Mouse (Mus musculus): ENCODE results near the gene Scd2. TPM values are rescaled to one million over a fixed set of nuclear protein-coding genes. Genes with fewer than 3 reads are reported as not detected.
A peak's percentile ranks its signal among the peaks of the same experiment; 100 is the strongest.
"Not testable (repeated sequence)": the region's sequence is repeated elsewhere in the genome, so short reads cannot be mapped to it uniquely, and the experiment has no call there.

The Scd2 gene
- 251 and 253 TPM in 2 replicates for polyA plus RNA-seq (2015; fragmentation: Nextera tagmentation; extraction: Ambion mirVana)

GRCm38 (mm10) chr19:44292941-44293768 is at the start of gene Scd2:
Gene Scd2, plus strand, starts transcription at chr19:44293674.
- 3% methylated on average over 21 of the region's 21 CpGs for WGBS
- no peaks in the 10 kb centered on the region for H3K9me3 ChIP-seq
- ATAC-seq (replicated peaks), result peak; percentile 57; the same call in 1 of the 2 replicates
- H3K4me2 ChIP-seq, result peak within 1 kb of the TSS; percentile 89
- no peaks in the 10 kb centered on the region for H3K27me3 ChIP-seq (replicated peaks)
- H3K4me3 ChIP-seq, result peak within 1 kb of the TSS; percentile 89
- peaks cover 49% of the 10 kb centered on the region for H3K4me1 ChIP-seq
- peak within 1 kb of the TSS; percentile 96 for H3K9ac ChIP-seq
- H3K36me3 ChIP-seq (replicated peaks), result no peaks in the 10 kb centered on the region; the same call in 1 of the 2 replicates
- peak within 1 kb of the TSS; percentile 97 for H3K27ac ChIP-seq

GRCm38 (mm10) chr19:44245761-44246171 is 47.7 kb upstream of the Scd2 start:
- Histone ChIP-seq H3K4me3 (no peak overlapping the region), H3K4me2 (peak overlapping the region; percentile 85; the same call in 1 of the 2 replicates), H3K9me3 (no peaks in the 10 kb centered on the region), H3K4me1 (peaks cover 30% of the 10 kb centered on the region), H3K27me3 (replicated peaks) (no peaks in the 10 kb centered on the region), H3K27ac (no peak overlapping the region), H3K9ac (no peak overlapping the region), H3K36me3 (replicated peaks) (no peaks in the 10 kb centered on the region)
- no peak for ATAC-seq (replicated peaks)
- 1% methylated on average over 5 of the region's 5 CpGs for WGBS

DNA sequence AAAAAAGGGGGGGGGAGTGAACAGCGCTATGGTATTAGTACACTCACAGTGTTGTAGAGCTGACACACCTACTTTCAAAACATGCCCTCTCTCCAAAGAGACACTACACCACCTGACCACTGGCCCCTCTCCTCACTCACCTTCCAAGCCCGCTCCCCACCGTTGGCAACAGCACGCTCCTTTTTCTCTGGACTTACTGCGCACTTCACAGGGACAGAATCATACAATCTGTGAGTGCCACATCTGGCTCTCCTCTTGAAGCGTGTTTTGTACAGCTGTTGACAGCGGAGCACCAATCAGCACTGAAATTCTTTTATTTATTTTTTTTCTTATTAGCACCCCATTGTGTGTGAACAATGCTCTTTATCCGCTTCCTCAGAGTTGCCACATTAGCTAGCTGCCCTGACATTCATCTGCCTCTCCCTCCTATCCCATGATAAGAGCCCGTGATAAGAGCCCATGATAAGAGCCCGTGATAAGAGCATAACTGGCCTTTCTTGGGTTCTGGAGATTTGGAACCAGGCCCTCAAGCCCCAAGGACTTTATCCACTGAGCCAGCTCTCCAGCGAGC is 47.0 kb upstream of the Scd2 start:
- no peaks in the 10 kb centered on the region for H3K27me3 ChIP-seq (replicated peaks)
- WGBS, result 37% methylated on average over 11 of the region's 11 CpGs
- no peak for ATAC-seq (replicated peaks)
- no peak overlapping the region for H3K9ac ChIP-seq
- H3K4me2 ChIP-seq, result peak overlapping the region; percentile 85
- H3K36me3 ChIP-seq (replicated peaks), result no peaks in the 10 kb centered on the region
- H3K4me1 ChIP-seq, result peaks cover 30% of the 10 kb centered on the region
- H3K4me3 ChIP-seq, result peak overlapping the region; percentile 0; the same call in 1 of the 2 replicates
- H3K9me3 ChIP-seq, result no peaks in the 10 kb centered on the region
- H3K27ac ChIP-seq, result peak overlapping the region; percentile 88; the same call in 1 of the 2 replicates

GRCm38 (mm10) chr19:44247281-44248080 is 46.0 kb upstream of the Scd2 start:
- WGBS, result 2% methylated on average over 25 of the region's 25 CpGs
- H3K4me2 ChIP-seq, result peak overlapping the region; percentile 85
- peak overlapping the region; percentile 61 for H3K9ac ChIP-seq
- H3K27me3 ChIP-seq (replicated peaks), result no peaks in the 10 kb centered on the region
- peak overlapping the region; percentile 88 for H3K27ac ChIP-seq
- H3K4me3 ChIP-seq, result peak overlapping the region; percentile 49
- H3K36me3 ChIP-seq (replicated peaks), result no peaks in the 10 kb centered on the region
- no peaks in the 10 kb centered on the region for H3K9me3 ChIP-seq
- H3K4me1 ChIP-seq, result peaks cover 30% of the 10 kb centered on the region
- peak; percentile 12 for ATAC-seq (replicated peaks)

DNA sequence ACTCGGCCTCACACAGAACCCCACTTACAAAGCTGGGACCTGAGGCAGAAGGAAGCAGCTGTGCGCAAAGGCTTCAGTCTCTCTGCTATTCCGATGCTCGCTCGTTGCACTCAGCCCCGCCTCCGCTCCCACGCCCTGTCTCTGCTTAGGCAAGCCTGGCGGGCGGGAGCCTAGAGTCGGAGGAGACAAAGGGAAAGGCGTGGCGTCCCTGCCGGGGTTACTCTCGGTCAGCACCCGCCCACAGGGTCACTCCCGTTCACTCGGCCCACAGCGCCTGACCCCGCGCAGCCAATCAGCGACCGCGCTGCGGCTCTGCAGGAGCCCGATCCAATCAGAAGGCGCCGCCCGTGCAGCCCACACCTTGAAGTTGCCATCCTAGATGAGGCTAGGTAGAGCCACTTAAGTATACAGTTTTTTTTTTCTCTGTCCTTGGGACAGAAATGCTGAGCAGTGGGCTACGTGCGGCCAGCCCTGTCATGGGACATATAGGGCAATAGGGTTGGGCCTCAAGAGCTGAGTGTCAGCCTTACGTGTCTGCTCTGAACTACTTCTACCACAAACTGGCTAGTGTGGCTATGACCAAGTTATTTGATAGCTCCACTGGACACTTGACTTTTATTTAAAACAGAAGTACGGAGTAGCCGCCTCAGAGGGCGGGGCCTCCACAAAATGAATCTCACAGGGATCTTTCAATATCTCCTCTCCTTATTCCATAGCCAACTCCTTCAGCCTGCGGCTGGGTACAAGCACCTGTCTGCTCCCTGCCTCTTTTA is 45.2 kb upstream of the Scd2 start:
- peaks cover 30% of the 10 kb centered on the region for H3K4me1 ChIP-seq
- H3K27ac ChIP-seq, result peak overlapping the region; percentile 88
- WGBS, result 3% methylated on average over 36 of the region's 36 CpGs
- ATAC-seq (replicated peaks), result peak; percentile 97
- no peaks in the 10 kb centered on the region for H3K9me3 ChIP-seq
- no peaks in the 10 kb centered on the region for H3K36me3 ChIP-seq (replicated peaks)
- H3K9ac ChIP-seq, result peak overlapping the region; percentile 61
- peak overlapping the region; percentile 49 for H3K4me3 ChIP-seq
- peak overlapping the region; percentile 85 for H3K4me2 ChIP-seq
- no peaks in the 10 kb centered on the region for H3K27me3 ChIP-seq (replicated peaks)

GRCm38 (mm10) chr19:44248854-44249351 is 44.6 kb upstream of the Scd2 start:
- 69% methylated on average over 11 of the region's 11 CpGs for WGBS
- H3K4me3 ChIP-seq, result no peak overlapping the region
- no peak for ATAC-seq (replicated peaks)

GRCm38 (mm10) chr19:44251138-44251537 is 42.3 kb upstream of the Scd2 start:
- not testable (repeated sequence) for H3K27me3 ChIP-seq (replicated peaks); ATAC-seq (replicated peaks)
- 90% methylated on average over 6 of the region's 6 CpGs for WGBS

More at GRCm38 (mm10) chr19:44248854-44249351, 44.6 kb upstream of the Scd2 start:
- Histone ChIP-seq H3K9ac (no peak overlapping the region), H3K27ac (peak overlapping the region; percentile 88), H3K9me3 (no peaks in the 10 kb centered on the region), H3K4me1 (peaks cover 30% of the 10 kb centered on the region), H3K36me3 (replicated peaks) (no peaks in the 10 kb centered on the region), H3K27me3 (replicated peaks) (no peaks in the 10 kb centered on the region), H3K4me2 (peak overlapping the region; percentile 85; the same call in 1 of the 2 replicates)

DNA sequence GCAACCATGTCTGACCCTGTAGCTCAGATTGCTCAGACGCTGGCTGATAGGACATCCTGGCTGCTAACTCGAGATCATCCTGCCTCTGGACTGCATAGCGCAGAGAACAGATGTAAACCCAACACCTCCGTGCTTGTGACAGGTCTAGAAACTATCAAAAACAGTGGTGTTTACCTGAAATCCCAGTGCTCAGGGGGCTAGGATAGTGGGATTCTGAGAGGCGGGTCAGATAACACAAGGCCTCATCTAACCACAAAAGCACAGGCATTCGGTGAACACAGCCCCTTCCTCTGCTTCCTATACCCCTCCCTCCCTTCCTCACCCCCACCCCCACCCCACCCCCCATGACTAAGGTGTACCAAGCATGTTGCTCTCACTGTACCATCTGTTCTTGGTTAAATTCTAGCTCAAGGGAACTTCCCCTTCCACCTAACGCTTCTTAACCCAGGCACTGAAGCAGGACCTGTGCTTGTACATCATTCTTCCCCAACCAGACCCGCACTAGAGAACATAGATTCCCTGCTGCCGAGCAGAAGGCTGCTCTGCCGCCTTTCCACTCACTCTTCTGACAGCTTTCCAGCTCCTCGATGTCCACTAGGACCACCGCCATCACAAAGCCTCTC is 41.4 kb upstream of the Scd2 start:
- Histone ChIP-seq H3K4me3 (no peak overlapping the region), H3K9me3 (no peaks in the 10 kb centered on the region), H3K36me3 (replicated peaks) (no peaks in the 10 kb centered on the region), H3K9ac (no peak overlapping the region), H3K4me2 (no peak overlapping the region), H3K4me1 (peaks cover 18% of the 10 kb centered on the region), H3K27me3 (replicated peaks) (no peaks in the 10 kb centered on the region), H3K27ac (no peak overlapping the region)
- WGBS, result 72% methylated on average over 12 of the region's 12 CpGs
- ATAC-seq (replicated peaks), result no peak

More at GRCm38 (mm10) chr19:44251138-44251537, 42.3 kb upstream of the Scd2 start:
- H3K4me2 ChIP-seq; H3K9me3 ChIP-seq; H3K36me3 ChIP-seq (replicated peaks); H3K27ac ChIP-seq; H3K9ac ChIP-seq; H3K4me3 ChIP-seq: not testable (repeated sequence)
- H3K4me1 ChIP-seq, result peaks cover 27% of the 10 kb centered on the region

GRCm38 (mm10) chr19:44254106-44254505 is 39.4 kb upstream of the Scd2 start:
- H3K9ac ChIP-seq; ATAC-seq (replicated peaks); H3K27me3 ChIP-seq (replicated peaks); H3K36me3 ChIP-seq (replicated peaks); H3K4me2 ChIP-seq; H3K27ac ChIP-seq; H3K4me3 ChIP-seq; H3K4me1 ChIP-seq; H3K9me3 ChIP-seq: not testable (repeated sequence)
- WGBS, result 95% methylated on average over 4 of the region's 4 CpGs

- ATAC-seq (replicated peaks), result no peak
- H3K4me3 ChIP-seq, result no peak overlapping the region
- no peak overlapping the region for H3K27ac ChIP-seq
- H3K36me3 ChIP-seq (replicated peaks), result no peaks in the 10 kb centered on the region
- H3K27me3 ChIP-seq (replicated peaks), result no peaks in the 10 kb centered on the region
- H3K9ac ChIP-seq, result no peak overlapping the region
- 91% methylated on average over 13 of the region's 13 CpGs for WGBS
- no peaks in the 10 kb centered on the region for H3K9me3 ChIP-seq
- no peaks in the 10 kb centered on the region for H3K4me1 ChIP-seq
- no peak overlapping the region for H3K4me2 ChIP-seq
Observed at GRCm38 (mm10) chr19:44257377-44257966, 36.0 kb upstream of the Scd2 start.

- H3K27me3 ChIP-seq (replicated peaks), result no peaks in the 10 kb centered on the region
- no peak overlapping the region for H3K9ac ChIP-seq
- H3K4me2 ChIP-seq, result no peak overlapping the region
- no peaks in the 10 kb centered on the region for H3K9me3 ChIP-seq
- H3K4me1 ChIP-seq, result no peaks in the 10 kb centered on the region
- 69% methylated on average over 4 of the region's 4 CpGs for WGBS
- no peak overlapping the region for H3K4me3 ChIP-seq
- H3K27ac ChIP-seq, result no peak overlapping the region
- no peak for ATAC-seq (replicated peaks)
- no peaks in the 10 kb centered on the region for H3K36me3 ChIP-seq (replicated peaks)
Observed at GRCm38 (mm10) chr19:44259484-44259883, 34.0 kb upstream of the Scd2 start.

Data from midbrain, embryonic 15.5 days (tissue).